Mouse (Mus musculus): ENCODE results near the gene Grb2. TPM values are rescaled to one million over a fixed set of nuclear protein-coding genes. Genes with fewer than 3 reads are reported as not detected.

Grb2 gene
- polyA plus RNA-seq, 1 experiment from 2014 or later: 79.6 TPM

DNA sequence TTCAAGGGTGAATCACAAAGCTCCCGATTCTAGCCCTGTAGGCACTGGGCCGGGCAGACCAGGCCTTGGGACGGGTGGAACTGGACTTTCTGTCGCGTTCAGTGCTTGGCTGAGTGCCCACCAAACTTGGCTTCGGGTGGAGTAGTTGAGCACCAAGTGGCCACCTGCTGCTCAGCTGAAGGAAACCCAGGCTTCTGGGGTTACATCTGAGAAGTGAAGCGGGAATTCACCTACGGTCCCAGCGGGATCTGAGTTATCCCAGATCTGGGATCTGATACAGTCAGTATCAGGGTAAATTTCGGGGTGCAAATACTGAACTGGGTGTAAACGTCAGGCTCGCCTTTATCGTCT is 96.4 kb downstream of the Grb2 start:
- WGBS: 2% methylated on average over 13 of the region's 13 CpGs
- peak overlapping the region; percentile 88 for H3K27ac ChIP-seq
- peak overlapping the region; percentile 74 for H3K4me3 ChIP-seq
- H3K4me1 ChIP-seq: peaks cover 29% of the 10 kb centered on the region
- H3K36me3 ChIP-seq (replicated peaks): peaks cover 57% of the 10 kb centered on the region
- H3K9me3 ChIP-seq: no peaks in the 10 kb centered on the region
- no peak for DNase-seq (ENCODE audit: extremely low spot score, low spot score)
- peaks cover 6% of the 10 kb centered on the region for H3K27me3 ChIP-seq (ENCODE audit: poor library complexity, severe bottlenecking)

DNA sequence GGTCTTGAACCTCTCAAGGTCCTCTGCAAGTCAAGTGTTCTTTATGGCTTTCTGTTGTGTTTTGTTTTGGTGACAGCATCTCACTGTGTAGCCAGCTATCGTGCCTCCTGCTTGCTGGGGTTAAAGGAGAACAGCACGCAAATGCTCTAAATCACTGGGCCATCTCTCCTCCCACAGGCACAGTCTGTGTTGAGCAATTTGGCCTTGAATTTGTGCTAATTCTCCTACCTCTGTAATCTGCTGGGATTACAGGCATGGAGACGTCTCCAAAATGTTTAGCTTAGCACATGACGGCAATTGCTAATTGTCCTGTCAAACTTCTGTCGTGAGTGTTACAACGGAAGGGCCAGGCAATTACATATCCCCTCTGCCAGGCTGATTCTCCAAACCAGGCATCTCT is 97.2 kb downstream of the Grb2 start:
- Histone ChIP-seq H3K9me3 (no peaks in the 10 kb centered on the region), H3K4me3 (0 out of 2 replicates have a peak overlapping the region, but pooled peaks have one; percentile 74), H3K36me3 (replicated peaks) (peaks cover 61% of the 10 kb centered on the region), H3K4me1 (peaks cover 29% of the 10 kb centered on the region), H3K27me3 (ENCODE audit: poor library complexity, severe bottlenecking) (peaks cover 6% of the 10 kb centered on the region), H3K27ac (no peak overlapping the region)
- DNase-seq (ENCODE audit: extremely low spot score, low spot score): no peak
- 85% methylated on average over 6 of the region's 6 CpGs for WGBS

- peaks cover 43% of the 10 kb centered on the region for H3K4me1 ChIP-seq
- H3K27ac ChIP-seq: no peak overlapping the region
- DNase-seq (ENCODE audit: extremely low spot score, low spot score): no peak
- no peak overlapping the region for H3K4me3 ChIP-seq
- H3K36me3 ChIP-seq (replicated peaks): peaks cover 58% of the 10 kb centered on the region
- 88% methylated on average over 3 of the region's 3 CpGs for WGBS
- no peaks in the 10 kb centered on the region for H3K9me3 ChIP-seq
- peaks cover 6% of the 10 kb centered on the region for H3K27me3 ChIP-seq (ENCODE audit: poor library complexity, severe bottlenecking)
These were observed 98.8 kb downstream of the Grb2 start for GRCm38 (mm10) chr11:115609576-115609975.

DNA sequence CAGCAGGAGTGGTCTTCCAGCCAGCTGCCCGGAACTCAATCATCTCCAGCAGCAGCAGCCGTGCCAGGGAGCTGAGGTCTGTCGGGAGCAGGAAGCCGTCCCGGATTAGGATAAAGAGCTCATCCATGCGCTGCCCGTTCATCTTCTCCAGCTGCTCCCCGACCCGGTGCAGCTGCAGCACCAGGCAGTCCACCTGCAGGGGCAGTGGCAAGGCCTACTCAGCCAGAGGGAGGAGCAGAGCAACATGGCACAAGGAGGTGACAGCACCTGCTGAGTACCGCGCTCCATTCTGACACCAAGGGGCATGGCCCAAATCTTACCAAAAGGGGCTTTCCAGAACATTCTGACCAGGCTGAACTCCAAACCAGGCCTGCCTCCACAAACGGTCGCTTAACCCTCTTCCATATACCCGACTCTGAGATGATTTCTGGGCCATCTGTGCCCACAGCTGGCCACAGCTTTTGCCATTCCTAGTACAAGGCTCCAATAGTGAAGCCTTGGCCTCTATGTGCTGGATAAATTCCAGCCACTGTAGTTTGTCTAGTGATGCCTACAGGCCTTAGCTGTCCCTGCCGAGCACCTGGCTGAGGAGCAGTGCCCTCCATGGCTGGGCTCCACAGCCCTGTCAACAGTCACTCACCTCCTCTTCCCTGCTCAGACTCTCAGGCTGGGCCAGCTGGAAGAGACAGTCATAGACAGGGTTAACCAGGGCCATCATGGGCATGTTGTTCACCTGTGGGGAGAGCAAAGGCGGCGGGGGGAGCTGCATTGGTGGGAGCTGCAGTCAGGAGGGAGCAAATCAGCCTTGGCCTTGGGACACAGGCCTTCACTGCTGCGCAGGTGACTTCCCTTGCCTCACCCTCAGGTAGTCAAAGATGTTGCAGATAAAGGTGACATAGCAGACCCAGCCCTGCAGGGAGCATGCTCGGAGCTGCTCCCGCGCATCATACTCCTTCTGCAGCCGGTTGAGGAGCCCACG is 99.7 kb downstream of the Grb2 start:
- Histone ChIP-seq H3K27me3 (ENCODE audit: poor library complexity, severe bottlenecking) (peaks cover 6% of the 10 kb centered on the region), H3K4me1 (peaks cover 42% of the 10 kb centered on the region), H3K4me3 (no peak overlapping the region), H3K9me3 (no peaks in the 10 kb centered on the region), H3K36me3 (replicated peaks) (peaks cover 53% of the 10 kb centered on the region), H3K27ac (no peak overlapping the region)
- no peak for DNase-seq (ENCODE audit: extremely low spot score, low spot score)
- WGBS: 86% methylated on average over 23 of the region's 23 CpGs

DNA sequence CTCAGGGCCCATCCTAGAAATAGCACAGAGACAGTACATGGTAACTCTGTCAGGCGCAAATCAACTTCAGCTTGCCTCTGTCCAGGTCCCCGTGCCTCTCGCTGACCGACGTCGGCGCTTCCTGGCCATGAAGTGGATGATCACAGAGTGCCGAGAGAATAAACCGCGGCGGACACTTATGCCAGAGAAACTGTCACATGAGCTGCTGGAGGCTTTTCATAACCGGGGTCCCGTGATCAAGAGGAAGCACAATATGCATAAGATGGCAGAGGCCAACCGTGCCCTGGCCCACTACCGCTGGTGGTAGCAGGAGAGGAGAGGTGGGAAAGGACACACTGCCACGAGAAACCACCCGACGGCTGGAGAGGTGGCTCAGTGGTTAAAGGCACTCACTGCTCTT is 101.7 kb downstream of the Grb2 start:
- Histone ChIP-seq H3K27me3 (ENCODE audit: poor library complexity, severe bottlenecking) (peaks cover 6% of the 10 kb centered on the region), H3K4me3 (no peak overlapping the region), H3K27ac (no peak overlapping the region), H3K36me3 (replicated peaks) (peaks cover 60% of the 10 kb centered on the region), H3K9me3 (no peaks in the 10 kb centered on the region), H3K4me1 (peaks cover 44% of the 10 kb centered on the region)
- no peak for DNase-seq (ENCODE audit: extremely low spot score, low spot score)
- 95% methylated on average over 18 of the region's 18 CpGs for WGBS

DNA sequence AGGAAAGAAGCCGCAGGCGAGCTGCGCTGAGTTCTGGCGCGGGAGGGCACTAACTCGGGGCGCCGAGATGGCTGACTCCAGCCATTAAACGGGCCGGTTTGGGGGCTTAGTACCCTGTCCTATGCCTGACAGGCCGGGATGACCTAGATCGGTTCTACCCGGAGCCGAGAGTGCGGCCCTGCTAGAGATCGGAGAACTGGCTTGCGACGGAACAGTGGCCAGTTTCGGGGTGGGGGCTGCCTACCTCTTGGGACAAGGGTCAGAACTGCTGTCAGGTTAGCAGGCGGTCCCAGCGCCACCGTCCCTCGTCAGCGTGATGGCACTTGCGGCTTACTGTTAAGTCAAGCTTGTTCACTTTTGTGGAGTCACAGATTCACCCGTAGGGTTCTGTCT is 104.1 kb downstream of the Grb2 start:
- under 1% methylated on average over 26 of the region's 26 CpGs for WGBS
- H3K36me3 ChIP-seq (replicated peaks): peaks cover 68% of the 10 kb centered on the region

DNA sequence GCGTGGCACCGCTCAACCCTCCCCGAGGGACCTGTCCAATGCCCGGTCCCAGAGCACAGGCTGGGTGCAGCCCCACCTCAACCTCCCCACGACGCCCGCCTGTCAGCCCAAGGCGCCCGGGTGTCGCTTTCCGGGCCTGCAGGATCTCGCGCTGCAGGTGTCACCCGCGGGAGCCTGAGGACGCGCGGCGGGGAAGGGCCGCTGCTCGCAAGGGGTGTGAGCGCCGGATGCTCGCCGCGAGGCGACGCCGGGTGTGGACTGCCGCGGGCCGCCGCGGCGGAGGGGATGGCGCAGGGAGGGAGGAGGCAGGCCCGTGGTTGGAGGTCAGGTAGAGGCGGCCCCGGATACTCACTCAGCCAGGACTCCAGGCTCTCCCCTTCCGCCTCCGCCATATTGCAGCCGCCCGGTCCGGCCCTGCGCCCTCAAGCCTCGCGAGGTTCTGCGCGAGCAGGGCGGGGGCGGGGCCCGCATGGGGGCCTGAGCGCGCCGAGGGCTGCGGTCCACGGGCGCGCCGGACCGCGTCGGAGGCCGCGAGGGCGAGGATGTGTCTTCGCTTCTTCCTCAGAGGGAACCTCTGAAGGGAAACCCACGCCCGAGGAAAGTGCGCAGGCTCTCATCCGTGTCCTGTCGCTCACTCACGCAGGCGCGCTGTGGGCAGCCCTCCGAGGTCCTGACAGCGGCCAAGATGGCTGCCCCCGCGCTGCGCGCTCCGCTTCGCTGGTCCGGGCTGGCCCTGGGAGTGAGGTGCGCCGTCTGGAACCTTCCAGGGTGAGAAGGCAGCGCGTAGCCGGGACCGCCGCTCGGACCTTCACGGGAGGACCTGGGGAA is 104.7 kb downstream of the Grb2 start, which contains the start of the genes Mrps7 and Gga3:
Gene Mrps7 (plus strand): TSS at position 450 of the 828 bp plus-strand sequence.
Gene Gga3 (minus strand): TSS at position 576 of the 828 bp plus-strand sequence.
- WGBS: under 1% methylated on average over 88 of the region's 93 CpGs
- DNase-seq (ENCODE audit: extremely low spot score, low spot score): peak; percentile 88
- peak within 1 kb of the TSS; percentile 98 for H3K27ac ChIP-seq
- peak within 1 kb of the TSS; percentile 100 for H3K4me3 ChIP-seq
- H3K4me1 ChIP-seq: peaks cover 39% of the 10 kb centered on the region
- no peaks in the 10 kb centered on the region for H3K27me3 ChIP-seq (ENCODE audit: poor library complexity, severe bottlenecking)
- H3K36me3 ChIP-seq (replicated peaks): peaks cover 68% of the 10 kb centered on the region
- no peaks in the 10 kb centered on the region for H3K9me3 ChIP-seq

More for the DNA sequence above, 104.1 kb downstream of the Grb2 start:
- Histone ChIP-seq H3K27ac (peak overlapping the region; percentile 98), H3K4me1 (peaks cover 39% of the 10 kb centered on the region), H3K9me3 (no peaks in the 10 kb centered on the region), H3K27me3 (ENCODE audit: poor library complexity, severe bottlenecking) (no peaks in the 10 kb centered on the region), H3K4me3 (peak overlapping the region; percentile 100)
- DNase-seq (ENCODE audit: extremely low spot score, low spot score): no peak

DNA sequence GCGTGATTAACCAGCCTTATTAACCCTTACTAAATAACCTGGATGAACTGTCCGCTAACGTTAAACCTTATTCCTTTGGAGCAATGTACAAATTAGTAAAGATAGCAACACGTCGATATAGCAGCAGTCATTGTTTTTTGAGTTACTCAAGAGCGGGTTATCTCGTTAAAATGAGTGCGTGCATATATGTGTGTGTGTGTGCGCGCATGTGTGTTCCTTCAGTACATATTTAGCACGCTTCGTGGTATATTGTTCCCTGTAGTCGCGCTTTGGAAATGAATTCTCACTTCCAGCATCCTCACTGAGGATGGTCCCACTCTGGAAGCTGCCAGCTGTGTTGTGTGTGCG is 105.3 kb downstream of the Grb2 start:
- 9% methylated on average over 15 of the region's 15 CpGs for WGBS
- peaks cover 39% of the 10 kb centered on the region for H3K4me1 ChIP-seq
- peaks cover 68% of the 10 kb centered on the region for H3K36me3 ChIP-seq (replicated peaks)

GRCm38 (mm10) chr11:115601174-115601573 is 107.2 kb downstream of the Grb2 start:
- Histone ChIP-seq H3K36me3 (replicated peaks) (peaks cover 67% of the 10 kb centered on the region), H3K4me1 (peaks cover 39% of the 10 kb centered on the region), H3K27me3 (ENCODE audit: poor library complexity, severe bottlenecking) (no peaks in the 10 kb centered on the region), H3K4me3 (no peak overlapping the region), H3K9me3 (no peaks in the 10 kb centered on the region), H3K27ac (no peak overlapping the region)
- 94% methylated on average over 4 of the region's 4 CpGs for WGBS
- no peak for DNase-seq (ENCODE audit: extremely low spot score, low spot score)

More for the DNA sequence above, 105.3 kb downstream of the Grb2 start:
- peak overlapping the region; percentile 100 for H3K4me3 ChIP-seq
- H3K27me3 ChIP-seq (ENCODE audit: poor library complexity, severe bottlenecking): no peaks in the 10 kb centered on the region
- DNase-seq (ENCODE audit: extremely low spot score, low spot score): no peak
- H3K27ac ChIP-seq: peak overlapping the region; percentile 98
- H3K9me3 ChIP-seq: no peaks in the 10 kb centered on the region

- Histone ChIP-seq H3K4me3 (no peak overlapping the region), H3K4me1 (peaks cover 36% of the 10 kb centered on the region), H3K27me3 (ENCODE audit: poor library complexity, severe bottlenecking) (no peaks in the 10 kb centered on the region), H3K9me3 (no peaks in the 10 kb centered on the region), H3K36me3 (replicated peaks) (peaks cover 67% of the 10 kb centered on the region), H3K27ac (no peak overlapping the region)
- WGBS: 95% methylated on average over 15 of the region's 15 CpGs
- no peak for DNase-seq (ENCODE audit: extremely low spot score, low spot score)
These were observed 107.7 kb downstream of the Grb2 start for GRCm38 (mm10) chr11:115600743-115601142.

DNA sequence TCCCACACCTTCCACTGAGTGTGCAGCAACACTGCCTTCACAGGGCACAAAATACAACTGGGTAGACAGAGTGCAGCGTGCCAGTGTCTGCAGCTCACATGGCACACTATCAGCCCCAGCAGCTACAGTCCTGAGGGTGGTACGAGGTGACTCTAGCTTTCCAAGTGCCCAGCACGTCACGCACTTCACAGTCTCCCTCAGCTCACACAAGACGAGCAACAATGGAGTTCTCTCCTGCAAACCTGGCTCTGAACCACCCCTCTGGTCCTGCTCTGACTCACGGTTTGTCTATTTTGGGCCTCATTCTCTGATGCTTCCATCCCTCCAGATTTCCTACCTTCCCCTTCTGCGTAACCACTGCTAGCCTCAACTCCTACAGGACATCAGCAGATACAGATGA is 108.7 kb downstream of the Grb2 start:
- Histone ChIP-seq H3K4me1 (peaks cover 26% of the 10 kb centered on the region), H3K36me3 (replicated peaks) (peaks cover 70% of the 10 kb centered on the region), H3K9me3 (no peaks in the 10 kb centered on the region), H3K4me3 (no peak overlapping the region), H3K27ac (no peak overlapping the region), H3K27me3 (ENCODE audit: poor library complexity, severe bottlenecking) (no peaks in the 10 kb centered on the region)
- WGBS: 97% methylated on average over 7 of the region's 7 CpGs
- no peak for DNase-seq (ENCODE audit: extremely low spot score, low spot score)

DNA sequence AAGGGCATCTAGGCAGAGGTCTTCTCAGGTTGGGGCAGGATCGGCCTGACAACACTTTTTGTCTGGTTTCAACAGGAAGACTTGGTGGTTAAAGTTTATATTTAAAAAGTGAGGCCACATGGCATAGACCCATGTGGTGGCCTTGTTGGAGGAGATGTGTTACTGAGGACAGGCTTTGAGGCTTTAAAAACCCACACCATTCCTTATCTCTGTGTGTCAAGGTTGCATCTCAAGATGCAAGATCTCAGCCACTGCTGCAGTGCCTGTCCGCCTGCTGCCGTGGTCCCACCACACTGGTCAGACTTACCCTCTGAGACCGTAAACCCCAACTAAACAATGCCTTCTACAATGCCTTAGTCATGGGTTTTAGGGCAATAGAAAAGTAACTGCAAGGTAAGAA is 110.1 kb downstream of the Grb2 start:
- no peak for DNase-seq (ENCODE audit: extremely low spot score, low spot score)
- Histone ChIP-seq H3K4me3 (no peak overlapping the region), H3K27me3 (ENCODE audit: poor library complexity, severe bottlenecking) (no peaks in the 10 kb centered on the region), H3K9me3 (no peaks in the 10 kb centered on the region), H3K36me3 (replicated peaks) (peaks cover 85% of the 10 kb centered on the region), H3K27ac (no peak overlapping the region), H3K4me1 (peaks cover 16% of the 10 kb centered on the region)
- WGBS: 95% methylated on average over 4 of the region's 4 CpGs
